Comparison of ENCODE assay signal across 35 mouse cellular contexts in the genomic region with DNA sequence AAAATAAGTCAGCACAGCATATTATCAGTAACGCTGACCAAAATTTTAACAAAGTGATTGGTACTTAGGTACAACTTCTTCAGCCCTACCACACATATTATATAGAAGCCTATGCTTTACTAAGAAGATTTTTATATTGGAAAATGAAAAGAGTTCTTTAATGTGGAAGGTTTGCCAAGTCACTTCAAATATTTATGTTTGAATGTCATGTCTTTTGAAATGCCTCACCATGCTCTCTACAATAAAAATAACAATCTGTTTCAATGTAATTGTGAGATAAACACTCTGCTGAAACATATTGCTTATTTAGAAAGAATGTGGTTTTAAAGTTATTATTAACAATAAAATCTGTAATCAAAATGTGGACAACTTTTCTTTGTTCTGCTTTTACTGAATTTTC.
"Had no signal": no experiment of that assay in that cellular context is flagged by ENCODE, and none has a peak within 500 bp of the region (broad histone marks: within the 10 kb centered on the region; RNA-seq: fewer than 3 reads in every experiment).

No protein-coding gene starts in this region.

- H3K9me3 ChIP-seq: heart, embryonic 10.5 days; heart, embryonic 12.5 days; heart, embryonic 13.5 days; heart, embryonic 15.5 days; hindbrain, embryonic 10.5 days; hindbrain, embryonic 12.5 days; hindbrain, embryonic 13.5 days; hindbrain, embryonic 15.5 days; intestine, embryonic 15.5 days; kidney, embryonic 15.5 days had no signal

- H3K36me3 ChIP-seq: heart, embryonic 10.5 days; heart, embryonic 12.5 days; heart, embryonic 13.5 days; heart, embryonic 15.5 days; hindbrain, embryonic 10.5 days; hindbrain, embryonic 12.5 days; hindbrain, embryonic 13.5 days; hindbrain, embryonic 15.5 days; intestine, embryonic 15.5 days; kidney, embryonic 15.5 days had no signal

- H3K27ac ChIP-seq: heart, embryonic 10.5 days; heart, embryonic 13.5 days; heart, embryonic 15.5 days; hindbrain, embryonic 10.5 days; hindbrain, embryonic 12.5 days; hindbrain, embryonic 13.5 days; hindbrain, embryonic 14.5 days; hindbrain, embryonic 15.5 days; hindbrain, postnatal 0 days; intestine, embryonic 15.5 days; kidney, embryonic 15.5 days; kidney, postnatal 0 days; layer of hippocampus, adult 2 months had no signal

- DNase-seq: heart, postnatal 10 days; heart, postnatal 14 days; heart, postnatal 36 days; heart, postnatal 4 days; kidney, adult 11 months; kidney, adult 18-20 months; kidney, adult 2 months; kidney, adult 8-10 months; kidney, adult 9 months; kidney, postnatal 10 days; kidney, postnatal 14 days; kidney, postnatal 25 days; kidney, postnatal 36 days; kidney, postnatal 4 days; layer of hippocampus, adult 9-11 months; layer of hippocampus, postnatal 36 days had no signal

- H3K9ac ChIP-seq: heart, embryonic 12.5 days; heart, embryonic 13.5 days; heart, embryonic 15.5 days; hindbrain, embryonic 12.5 days; hindbrain, embryonic 13.5 days; hindbrain, embryonic 14.5 days; hindbrain, embryonic 15.5 days; intestine, embryonic 15.5 days; kidney, embryonic 15.5 days had no signal

- ATAC-seq: hindbrain, embryonic 16.5 days; hindbrain, postnatal 0 days; inflammation-experienced regulatory T-cells, adult 6 months; intestine, embryonic 15.5 days; intestine, embryonic 16.5 days; intestine, postnatal 0 days had no signal

- H3K4me2 ChIP-seq: heart, embryonic 11.5 days; heart, embryonic 12.5 days; heart, embryonic 13.5 days; heart, embryonic 15.5 days; hindbrain, embryonic 12.5 days; hindbrain, embryonic 13.5 days; hindbrain, embryonic 14.5 days; hindbrain, embryonic 15.5 days; intestine, embryonic 15.5 days; kidney, embryonic 15.5 days had no signal

- H3K4me3 ChIP-seq: heart, embryonic 10.5 days; heart, embryonic 12.5 days; heart, embryonic 13.5 days; heart, embryonic 15.5 days; hindbrain, embryonic 10.5 days; hindbrain, embryonic 12.5 days; hindbrain, embryonic 13.5 days; hindbrain, embryonic 15.5 days; intestine, embryonic 15.5 days; kidney, embryonic 15.5 days; layer of hippocampus, adult 2 months had no signal

- H3K27me3 ChIP-seq: heart, embryonic 12.5 days; heart, embryonic 13.5 days; heart, embryonic 15.5 days; hindbrain, embryonic 12.5 days; hindbrain, embryonic 13.5 days; hindbrain, embryonic 15.5 days; intestine, embryonic 15.5 days; kidney, embryonic 15.5 days had no signal

- H3K4me1 ChIP-seq: heart, embryonic 10.5 days; heart, embryonic 12.5 days; heart, embryonic 13.5 days; heart, embryonic 15.5 days; hindbrain, embryonic 10.5 days; hindbrain, embryonic 12.5 days; hindbrain, embryonic 13.5 days; hindbrain, embryonic 15.5 days; intestine, embryonic 15.5 days; kidney, embryonic 15.5 days had no signal
